10 mouse cellular contexts compared by ENCODE assay signal in genomic region chr17:83983070-83983836, GRCm38 (mm10).
DNase-seq lines count a peak whose midpoint lies in the region; ATAC-seq lines count a peak whose summit lies in the region.
"Had no signal": no experiment of that assay in that cellular context is flagged by ENCODE, and none has a peak within 500 bp of the region (broad histone marks: within the 10 kb centered on the region; RNA-seq: fewer than 3 reads in every experiment).

No protein-coding gene starts in this region.

- H3K27me3 ChIP-seq in neural tube, embryonic 11.5 days (ENCODE audit: control insufficient read depth, insufficient read depth, low read length): no peaks in the 10 kb centered on the region
- H3K27me3 ChIP-seq in forebrain, embryonic 14.5 days (replicated peaks; ENCODE audit: control insufficient read depth, insufficient read depth, low read length): no peaks in the 10 kb centered on the region
- H3K27me3 ChIP-seq in midbrain, embryonic 16.5 days (ENCODE audit: control insufficient read depth, insufficient read depth, low read depth, low read length): no peaks in the 10 kb centered on the region
- H3K27me3 ChIP-seq: Patski had no signal

- H3K36me3 ChIP-seq in neural tube, embryonic 11.5 days (ENCODE audit: control insufficient read depth, insufficient read depth, low read length): no peaks in the 10 kb centered on the region
- H3K36me3 ChIP-seq in forebrain, embryonic 14.5 days (ENCODE audit: control insufficient read depth, insufficient read depth, low read length): no peaks in the 10 kb centered on the region
- H3K36me3 ChIP-seq in midbrain, embryonic 16.5 days (ENCODE audit: control insufficient read depth, insufficient read depth, low read length): no peaks in the 10 kb centered on the region

- no peaks in the 10 kb centered on the region for H3K9me3 ChIP-seq in neural tube, embryonic 11.5 days (ENCODE audit: control insufficient read depth, low read length)
- no peaks in the 10 kb centered on the region for H3K9me3 ChIP-seq in forebrain, embryonic 14.5 days (replicated peaks; ENCODE audit: control insufficient read depth, low read length)
- H3K9me3 ChIP-seq in midbrain, embryonic 16.5 days (replicated peaks; ENCODE audit: control insufficient read depth, low read length, poor library complexity, severe bottlenecking): no peaks in the 10 kb centered on the region

- peak overlapping the region; percentile 64; the same call in 1 of the 2 replicates for H3K27ac ChIP-seq in neural tube, embryonic 11.5 days (ENCODE audit: low read depth, low read length)
- H3K27ac ChIP-seq in forebrain, embryonic 14.5 days (ENCODE audit: low read depth, low read length): peak overlapping the region; percentile 21; the same call in 1 of the 2 replicates
- peak overlapping the region; percentile 40 for H3K27ac ChIP-seq in midbrain, embryonic 16.5 days (ENCODE audit: low read length)
- H3K27ac ChIP-seq: liver, embryonic 14.5 days had no signal

- no peak overlapping the region for H3K4me3 ChIP-seq in neural tube, embryonic 11.5 days (ENCODE audit: low read depth, low read length)
- H3K4me3 ChIP-seq in forebrain, embryonic 14.5 days (ENCODE audit: low read depth, low read length): no peak overlapping the region
- H3K4me3 ChIP-seq in midbrain, embryonic 16.5 days (ENCODE audit: low read depth, low read length): no peak overlapping the region

- peak; percentile 47 for DNase-seq in neural tube, embryonic 11.5 days (ENCODE audit: low spot score)
- DNase-seq in neural tube, embryonic 10.5 days (ENCODE audit: extremely low spot score, low spot score): no peak
- DNase-seq in forebrain, embryonic 14.5 days (ENCODE audit: low spot score): peak; percentile 64
- peak; percentile 90 for DNase-seq in heart, postnatal 25 days (ENCODE audit: low spot score)
- peak; percentile 74 to 84 for DNase-seq in kidney, postnatal 4 days
- no peak for DNase-seq in layer of hippocampus, postnatal 14 days (ENCODE audit: low spot score in 2 of 2)
- DNase-seq in frontal cortex, postnatal 25 days (ENCODE audit: low spot score in 2 of 2): no peak

- no peak for ATAC-seq in neural tube, embryonic 11.5 days (ENCODE audit: insufficient read depth, low FRiP score, low TSS enrichment)
- ATAC-seq in forebrain, embryonic 14.5 days: peak; percentile 41; the same call in 1 of the 2 replicates
- ATAC-seq in midbrain, embryonic 16.5 days: no peak
- ATAC-seq: Patski had no signal

- no peak overlapping the region for H3K4me2 ChIP-seq in neural tube, embryonic 11.5 days (ENCODE audit: low read depth)
- H3K4me2 ChIP-seq in forebrain, embryonic 14.5 days (ENCODE audit: low read length): no peak overlapping the region
- no peak overlapping the region for H3K4me2 ChIP-seq in midbrain, embryonic 16.5 days (ENCODE audit: low read length)

- intact Hi-C loops in heart, postnatal 25 days (cut with DNase I): no loop called here

- peaks cover 29% of the 10 kb centered on the region for H3K4me1 ChIP-seq in neural tube, embryonic 11.5 days (ENCODE audit: control insufficient read depth, insufficient read depth, low read length)
- H3K4me1 ChIP-seq in forebrain, embryonic 14.5 days (ENCODE audit: control insufficient read depth, insufficient read depth, low read length): peaks cover 12% of the 10 kb centered on the region; the same call in 1 of the 2 replicates
- no peaks in the 10 kb centered on the region; the same call in 1 of the 2 replicates for H3K4me1 ChIP-seq in midbrain, embryonic 16.5 days (ENCODE audit: control insufficient read depth, insufficient read depth, low read length)

- WGBS in neural tube, embryonic 11.5 days: 42% methylated on average over 18 of the region's 18 CpGs
- WGBS in forebrain, embryonic 14.5 days: 42% methylated on average over 18 of the region's 18 CpGs
- WGBS in midbrain, embryonic 16.5 days: 42% methylated on average over 18 of the region's 18 CpGs

- H3K9ac ChIP-seq in neural tube, embryonic 11.5 days (ENCODE audit: low read length): peak overlapping the region; percentile 37; the same call in 1 of the 2 replicates
- no peak overlapping the region for H3K9ac ChIP-seq in forebrain, embryonic 14.5 days (ENCODE audit: low read length)
- H3K9ac ChIP-seq in midbrain, embryonic 16.5 days (ENCODE audit: low read depth, low read length): no peak overlapping the region
- H3K9ac ChIP-seq: liver, embryonic 14.5 days had no signal

Comparison
In these comparisons a context has a peak if more than half of its experiments do, and no peak if none do; other contexts are left out.
1. DNase-seq: peak in neural tube, embryonic 11.5 days (single experiment), forebrain, embryonic 14.5 days (single experiment), heart, postnatal 25 days (single experiment) and kidney, postnatal 4 days (2 of 2); none in neural tube, embryonic 10.5 days (single experiment), layer of hippocampus, postnatal 14 days (0 of 2) and frontal cortex, postnatal 25 days (0 of 2).
2. Peak in every context shown above with its lines, with median percentiles within 50 percentile points of each other: H3K27ac ChIP-seq.